Mouse (Mus musculus) CH12.LX (cell line): ENCODE results near the gene Ddx23. TPM values are rescaled to one million over a fixed set of nuclear protein-coding genes. Genes with fewer than 3 reads are reported as not detected.

ENCODE experiments used
- DNase-seq: peaks from one replicate; pipeline ENCODE4 v3.0.0-alpha.2; 2013; ENCODE audit errors: extremely low read depth
- H3K27ac ChIP-seq: 2 replicates; pipeline ENCODE4 v1.5.1; 2012; ENCODE audit warnings: low read depth, mild to moderate bottlenecking, control low read depth, moderate library complexity; ENCODE audit not compliant: insufficient read depth
- H3K27me3 ChIP-seq: replicated peaks from 2 replicates; pipeline ENCODE3; 2012; ENCODE audit warnings: inconsistent platforms
- H3K36me3 ChIP-seq, 2 experiments: replicated peaks in 1 of 2; 2 replicates each; pipeline versions ENCODE3 to v1.6.1; 2012; ENCODE audit warnings: inconsistent platforms in 1 of 2, low read length in 1 of 2, mild to moderate bottlenecking in 1 of 2, mixed read lengths in 1 of 2, moderate library complexity in 1 of 2; ENCODE audit not compliant: control insufficient read depth in 1 of 2, insufficient read depth in 1 of 2
- H3K4me1 ChIP-seq, 2 experiments: 2 replicates each; pipeline ENCODE4 v1.6.1; 2012; ENCODE audit warnings: inconsistent platforms in 1 of 2, moderate library complexity in 1 of 2; ENCODE audit not compliant: insufficient read depth in 2 of 2, control insufficient read depth in 1 of 2
- H3K4me2 ChIP-seq: 2 replicates; pipeline ENCODE4 v1.6.1; 2012; ENCODE audit warnings: low read depth, mild to moderate bottlenecking, control low read depth; ENCODE audit not compliant: poor library complexity, insufficient read depth, severe bottlenecking
- H3K4me3 ChIP-seq, 3 experiments: fragments of 150-350 bp in 1 of 3; sonication (generic) in 1 of 3; replicated peaks in 1 of 3; 2 replicates each; pipeline versions ENCODE3 to v1.5.1; 2011 to 2012; ENCODE audit warnings: low read depth in 2 of 3, low read length in 2 of 3, mild to moderate bottlenecking in 2 of 3, moderate library complexity in 2 of 3, control low read depth in 1 of 3, improper control_type of control experiment in 1 of 3, inconsistent platforms in 1 of 3, mixed read lengths in 1 of 3; ENCODE audit not compliant: poor library complexity in 1 of 3
- H3K79me2 ChIP-seq: replicated peaks from 2 replicates; pipeline ENCODE4 v1.6.1; 2012; ENCODE audit warnings: mild to moderate bottlenecking, moderate library complexity; ENCODE audit not compliant: control insufficient read depth, poor library complexity, insufficient read depth, severe bottlenecking; ENCODE audit errors: extremely low read depth
- H3K9ac ChIP-seq: 2 replicates; pipeline ENCODE4 v1.6.1; 2012; ENCODE audit warnings: low read depth, mild to moderate bottlenecking, control low read depth, moderate library complexity; ENCODE audit not compliant: insufficient read depth
- H3K9me3 ChIP-seq: replicated peaks from 2 replicates; pipeline ENCODE3; 2012; ENCODE audit warnings: low read length, inconsistent platforms, mixed read lengths
- BHLHE40 ChIP-seq: IDR thresholded peaks from 2 replicates; pipeline ENCODE4 v1.6.1; 2011; ENCODE audit warnings: mild to moderate bottlenecking, low read depth, low read length, improper control_type of control experiment
- CTCF ChIP-seq, 2 experiments: IDR thresholded peaks in 1 of 2; conservative IDR thresholded peaks in 1 of 2; 2 replicates each; pipeline ENCODE4 v1.5.1; 2011 to 2012; ENCODE audit warnings: low read depth in 2 of 2, low read length in 2 of 2, improper control_type of control experiment in 1 of 2, inconsistent platforms in 1 of 2, mild to moderate bottlenecking in 1 of 2, moderate library complexity in 1 of 2
- E2F4 ChIP-seq: IDR thresholded peaks from 2 replicates; pipeline ENCODE4 v1.6.1; 2011; ENCODE audit warnings: low read depth, low read length, improper control_type of control experiment; ENCODE audit not compliant: insufficient replicate concordance
- EP300 ChIP-seq: IDR thresholded peaks from 2 replicates; pipeline ENCODE4 v1.6.1; 2011; ENCODE audit warnings: low read length, improper control_type of control experiment
- GABPA ChIP-seq: IDR thresholded peaks from 2 replicates; pipeline ENCODE4 v1.6.1; 2012; ENCODE audit warnings: low read depth, low read length, improper control_type of control experiment, inconsistent platforms; ENCODE audit not compliant: insufficient replicate concordance
- HCFC1 ChIP-seq: IDR thresholded peaks from 2 replicates; pipeline ENCODE4 v1.6.1; 2012; ENCODE audit warnings: low read depth, mild to moderate bottlenecking, inconsistent platforms, low read length, improper control_type of control experiment
- JUN ChIP-seq: IDR thresholded peaks from 2 replicates; pipeline ENCODE4 v1.6.1; 2011; ENCODE audit warnings: low read depth, mild to moderate bottlenecking, low read length, improper control_type of control experiment, moderate library complexity; ENCODE audit not compliant: insufficient read depth
- JUND ChIP-seq: conservative IDR thresholded peaks from 2 replicates; pipeline ENCODE4 v1.6.1; 2011; ENCODE audit warnings: low read depth, low read length, improper control_type of control experiment
- KAT2A ChIP-seq: IDR thresholded peaks from 2 replicates; pipeline ENCODE4 v1.6.1; 2012; ENCODE audit warnings: low read length, improper control_type of control experiment, inconsistent platforms; ENCODE audit not compliant: insufficient replicate concordance
- MAX ChIP-seq: IDR thresholded peaks from 2 replicates; pipeline ENCODE4 v1.6.1; 2011; ENCODE audit warnings: low read length, improper control_type of control experiment
- MEF2A ChIP-seq: IDR thresholded peaks from 2 replicates; pipeline ENCODE4 v1.6.1; 2014; ENCODE audit warnings: low read depth, mild to moderate bottlenecking, inconsistent platforms, low read length, improper control_type of control experiment, borderline replicate concordance
- PAX5 ChIP-seq: IDR thresholded peaks from 2 replicates; pipeline ENCODE4 v1.6.1; 2012; ENCODE audit warnings: low read length, inconsistent platforms, mixed read lengths
- POLR2A ChIP-seq: IDR thresholded peaks from 2 replicates; pipeline ENCODE4 v1.6.1; 2011; ENCODE audit warnings: low read depth, mild to moderate bottlenecking, improper control_type of control experiment, low read length
- POLR2AphosphoS2 ChIP-seq: IDR thresholded peaks from 2 replicates; pipeline ENCODE4 v1.6.1; 2011; ENCODE audit warnings: low read depth, low read length, improper control_type of control experiment
- SIN3A ChIP-seq: IDR thresholded peaks from 2 replicates; pipeline ENCODE4 v1.6.1; 2012; ENCODE audit warnings: low read length, improper control_type of control experiment, inconsistent platforms
- SMC3 ChIP-seq: IDR thresholded peaks from 2 replicates; pipeline ENCODE4 v1.6.1; 2011; ENCODE audit warnings: low read depth, low read length, improper control_type of control experiment
- TCF12 ChIP-seq: IDR thresholded peaks from 2 replicates; pipeline ENCODE4 v1.6.1; 2014; ENCODE audit warnings: low read depth, mild to moderate bottlenecking, inconsistent platforms, low read length, improper control_type of control experiment
- UBTF ChIP-seq: IDR thresholded peaks from 2 replicates; pipeline ENCODE4 v1.6.1; 2012; ENCODE audit warnings: low read depth, mild to moderate bottlenecking, inconsistent platforms, low read length, improper control_type of control experiment, moderate library complexity
- USF1 ChIP-seq: IDR thresholded peaks from 2 replicates; pipeline ENCODE4 v1.6.1; 2014; ENCODE audit warnings: low read depth, mild to moderate bottlenecking, inconsistent platforms, low read length, improper control_type of control experiment
- USF2 ChIP-seq: conservative IDR thresholded peaks from 2 replicates; pipeline ENCODE4 v1.6.1; 2011; ENCODE audit warnings: low read depth, low read length, improper control_type of control experiment
- ZKSCAN1 ChIP-seq: IDR thresholded peaks from 2 replicates; pipeline ENCODE4 v1.6.1; 2012; ENCODE audit warnings: low read depth, inconsistent platforms, low read length, improper control_type of control experiment, borderline replicate concordance
- ZNF384 ChIP-seq: IDR thresholded peaks from 2 replicates; pipeline ENCODE4 v1.6.1; 2012; ENCODE audit warnings: low read depth, low read length, improper control_type of control experiment, inconsistent platforms
- dilution Hi-C: fragments of 300-500 bp; cut with MboI; formaldehyde crosslinking; loops from 2 replicates; pipeline ENCODE4 v1.14.3; 2020; ENCODE audit warnings: low sequenced_read_pairs; ENCODE audit not compliant: extremely low pct_unique_long_range_greater_than_20kb, extremely low pct_ligation_motif_present
- in situ Hi-C: fragments of 300-500 bp; cut with MboI; formaldehyde crosslinking; loops from 3 replicates; pipeline ENCODE4 v1.14.3; 2019; ENCODE audit warnings: low sequenced_read_pairs, low pct_ligation_motif_present, low pct_unique_long_range_greater_than_20kb, mixed read lengths
- polyA plus RNA-seq: library from polyadenylated mRNA; unstranded; fragments of >175 nt; gene quantifications from 2 replicates; pipeline ENCODE4 v1.2.1, GENCODE M21; 2012; ENCODE audit warnings: low read depth; ENCODE audit not compliant: insufficient read length
- total RNA-seq, 2 experiments: library from RNA; depleted of rRNA; stranded (reverse); fragments of 300-350 nt in 1 of 2; fragments of >200 nt in 1 of 2; gene quantifications; 2 replicates each; pipeline ENCODE4 v1.2.3; 2012 to 2014

Ddx23 gene
- total and polyA plus RNA-seq, 3 experiments, result 58.5 to 148 (median 103) TPM

- no peak for DNase-seq
- in situ Hi-C loops (loop anchor here (5.0 kb wide), 1 partner anchor 32 kb away; the partner anchor contains the start of gene Ccdc65), dilution Hi-C loops (no loop called here)
- Histone ChIP-seq H3K79me2 (no peaks in the 10 kb centered on the region), H3K36me3 (peaks cover 4 to 40% of the 10 kb centered on the region in 2 experiments), H3K4me1 (peaks cover 14 to 35% of the 10 kb centered on the region in 2 experiments), H3K27me3 (peaks cover 5% of the 10 kb centered on the region), H3K27ac (no peak overlapping the region), H3K4me2 (no peak overlapping the region), H3K9ac (no peak overlapping the region), H3K4me3 (no peak overlapping the region), H3K9me3 (no peaks in the 10 kb centered on the region)
- no peak for TF ChIP-seq UBTF
- no peak for TF ChIP-seq POLR2A
- TF ChIP-seq MEF2A, result no peak
- no peak for TF ChIP-seq KAT2A
- TF ChIP-seq E2F4, result no peak
- TF ChIP-seq USF1, result no peak
- no peak for TF ChIP-seq HCFC1
- no peak for TF ChIP-seq BHLHE40
- no peak for TF ChIP-seq ZNF384
- no peak for TF ChIP-seq SIN3A
- no peak for TF ChIP-seq JUN
Observed at GRCm38 (mm10) chr15:98674994-98675545, 12.4 kb upstream of the Ddx23 start.

DNA sequence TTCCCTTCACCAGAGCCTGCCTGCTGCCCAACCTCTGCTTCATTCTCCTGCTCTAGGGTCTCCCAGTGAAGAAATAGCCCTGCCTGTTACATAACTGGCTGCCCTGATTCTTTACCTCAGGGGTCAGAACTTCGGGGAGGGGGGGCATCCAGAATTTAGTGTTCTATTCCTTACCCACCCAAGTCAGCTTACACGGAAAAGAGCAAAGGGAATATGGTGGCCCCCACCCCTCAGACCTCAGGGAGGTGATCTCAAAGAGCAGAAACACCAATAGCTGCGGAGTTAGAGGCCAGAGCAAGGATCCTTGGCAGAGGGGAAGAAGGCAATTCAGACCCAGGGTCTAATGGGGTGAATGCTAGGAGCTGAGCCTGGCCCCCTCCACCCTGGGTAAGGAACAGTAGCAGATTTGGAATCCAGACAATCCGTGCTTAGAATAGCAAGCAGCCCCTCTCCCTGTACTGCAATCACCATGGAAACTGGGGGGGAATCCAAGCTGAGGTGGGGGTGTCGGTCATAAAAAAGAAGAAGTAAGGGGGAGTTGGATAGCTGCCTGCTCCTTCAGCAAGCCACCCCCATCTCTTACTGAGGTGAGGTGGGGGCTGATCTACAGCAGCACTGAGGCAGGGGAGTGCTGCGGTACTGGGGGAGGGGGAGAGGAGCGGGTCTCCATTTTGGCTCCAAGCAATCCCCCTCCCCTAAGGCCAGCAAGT is 11.7 kb upstream of the Ddx23 start:
- in situ Hi-C loops (loop anchor here (5.0 kb wide), 1 partner anchor 33 kb away; the partner anchor contains the start of gene Ccdc65), dilution Hi-C loops (no loop called here)
- H3K4me3 ChIP-seq, result no peak overlapping the region
- TF ChIP-seq ZKSCAN1 (no peak), CTCF (conservative IDR thresholded peaks at IDR 0.05 in 1 of 2, IDR thresholded peaks at IDR 0.05 in 1 of 2; ENCODE audit: low read depth in 2 of 2, low read length in 2 of 2) (no peak), TCF12 (no peak), JUND (no peak), PAX5 (no peak), GABPA (no peak), MEF2A (no peak), EP300 (no peak), SMC3 (no peak), USF2 (no peak), MAX (no peak), POLR2AphosphoS2 (no peak), KAT2A (no peak), SIN3A (no peak)
- H3K36me3 ChIP-seq, result peaks cover 6 to 44% of the 10 kb centered on the region in 2 experiments
- H3K4me2 ChIP-seq, result no peak overlapping the region
- no peaks in the 10 kb centered on the region for H3K79me2 ChIP-seq
- H3K27ac ChIP-seq, result no peak overlapping the region
- H3K27me3 ChIP-seq, result peaks cover 3% of the 10 kb centered on the region
- H3K9ac ChIP-seq, result no peak overlapping the region
- DNase-seq, result no peak
- peaks cover 14 to 35% of the 10 kb centered on the region in 2 experiments for H3K4me1 ChIP-seq
- no peaks in the 10 kb centered on the region for H3K9me3 ChIP-seq
